Mouse (Mus musculus) heart, postnatal 4 days (tissue): ENCODE measurements around the gene Dnah7c. TPM values are rescaled to one million over a fixed set of nuclear protein-coding genes. Genes with fewer than 3 reads are reported as not detected.

Source experiments
- DNase-seq: peaks from one replicate; pipeline ENCODE4 v3.0.0; 2021
- total RNA-seq, 2 experiments: library from RNA; stranded (reverse); gene quantifications; 2 replicates each; pipeline ENCODE4 v1.2.3; 2021

Gene Dnah7c
- total RNA-seq, 2 experiments from 2014 or later, result 0.05 TPM; not detected in 1

- DNase-seq, result no peak
Observed at GRCm38 (mm10) chr1:46854036-46854900, 428.9 kb downstream of the Dnah7c start.

- DNase-seq, result no peak
Observed at GRCm38 (mm10) chr1:46856498-46856897, 431.1 kb downstream of the Dnah7c start.
